Mouse (Mus musculus) embryonic facial prominence, embryonic 12.5 days (tissue): ENCODE measurements around the gene Ppp1r1c. TPM values are rescaled to one million over a fixed set of nuclear protein-coding genes. Genes with fewer than 3 reads are reported as not detected.

Experiments used
- ATAC-seq: fragments of 200-750 bp; cut with Nextera tagmentation; 2 replicates; pipeline ENCODE4 v1.8.0; 2017; ENCODE audit not compliant: insufficient number of reproducible peaks, insufficient read depth, low FRiP score, low TSS enrichment
- H3K27ac ChIP-seq: fragments of 300-500 bp; sonication (generic); 2 replicates; pipeline ENCODE4 v1.5.1; 2016; ENCODE audit warnings: mild to moderate bottlenecking
- H3K27me3 ChIP-seq: fragments of 300-500 bp; sonication (generic); 2 replicates; pipeline ENCODE4 v1.6.1; 2016; ENCODE audit warnings: mild to moderate bottlenecking, moderate library complexity
- H3K36me3 ChIP-seq: fragments of 300-500 bp; sonication (generic); 2 replicates; pipeline ENCODE4 v1.6.1; 2016; ENCODE audit warnings: mild to moderate bottlenecking
- H3K4me1 ChIP-seq: fragments of 300-500 bp; sonication (generic); 2 replicates; pipeline ENCODE4 v1.6.1; 2016
- H3K4me2 ChIP-seq: fragments of 300-500 bp; sonication (generic); replicated peaks from 2 replicates; pipeline ENCODE4 v1.6.1; 2016; ENCODE audit warnings: mild to moderate bottlenecking, moderate library complexity
- H3K4me3 ChIP-seq: fragments of 300-500 bp; sonication (generic); 2 replicates; pipeline ENCODE4 v1.5.1; 2016; ENCODE audit warnings: mild to moderate bottlenecking
- H3K9ac ChIP-seq: fragments of 300-500 bp; sonication (generic); 2 replicates; pipeline ENCODE4 v1.6.1; 2016; ENCODE audit warnings: mild to moderate bottlenecking, moderate library complexity
- H3K9me3 ChIP-seq: fragments of 300-500 bp; sonication (generic); 2 replicates; pipeline ENCODE4 v1.6.1; 2016; ENCODE audit warnings: mild to moderate bottlenecking, moderate library complexity
- WGBS: fragments of 180-500 bp; shearing (Covaris S2); methylation state at CpG from one replicate; pipeline ENCODE4 v1.1.7; 2016; 5-methylcytosine and 5-hydroxymethylcytosine counted together
- polyA plus RNA-seq: library from polyadenylated mRNA; unstranded; fragments of >200 nt; fragmentation: Nextera tagmentation; extraction: Ambion mirVana; gene quantifications from 2 replicates; pipeline ENCODE4 v1.2.1, GENCODE M21; 2016

The Ppp1r1c gene
- polyA plus RNA-seq, 1 experiment from 2014 or later = 16.2 TPM

DNA sequence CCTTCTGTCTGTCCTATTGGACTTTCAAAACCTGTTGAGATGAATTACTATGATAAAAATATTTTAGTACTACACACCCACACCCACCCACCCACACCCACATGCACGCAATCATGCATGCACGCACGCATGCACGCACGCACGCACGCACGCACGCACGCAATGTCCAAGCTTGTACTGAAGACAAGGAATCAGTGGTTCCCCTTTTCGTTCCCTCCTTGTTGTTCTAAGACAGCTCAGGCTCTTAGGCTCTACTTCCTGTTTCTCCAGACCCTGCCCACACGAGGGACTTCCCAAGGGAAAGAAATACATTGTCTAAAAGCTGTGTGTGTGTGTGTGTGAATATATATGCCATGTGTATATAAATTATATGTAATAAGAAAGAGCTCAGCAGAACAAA, 11.6 kb upstream of the Ppp1r1c start:
- 85% methylated on average over 12 of the region's 12 CpGs for WGBS
- no peak overlapping the region for H3K9ac ChIP-seq
- no peaks in the 10 kb centered on the region for H3K9me3 ChIP-seq
- no peaks in the 10 kb centered on the region for H3K36me3 ChIP-seq
- H3K4me2 ChIP-seq = no peak overlapping the region
- no peak overlapping the region for H3K27ac ChIP-seq
- no peaks in the 10 kb centered on the region for H3K4me1 ChIP-seq
- no peak for ATAC-seq
- no peaks in the 10 kb centered on the region for H3K27me3 ChIP-seq
- H3K4me3 ChIP-seq = no peak overlapping the region

DNA sequence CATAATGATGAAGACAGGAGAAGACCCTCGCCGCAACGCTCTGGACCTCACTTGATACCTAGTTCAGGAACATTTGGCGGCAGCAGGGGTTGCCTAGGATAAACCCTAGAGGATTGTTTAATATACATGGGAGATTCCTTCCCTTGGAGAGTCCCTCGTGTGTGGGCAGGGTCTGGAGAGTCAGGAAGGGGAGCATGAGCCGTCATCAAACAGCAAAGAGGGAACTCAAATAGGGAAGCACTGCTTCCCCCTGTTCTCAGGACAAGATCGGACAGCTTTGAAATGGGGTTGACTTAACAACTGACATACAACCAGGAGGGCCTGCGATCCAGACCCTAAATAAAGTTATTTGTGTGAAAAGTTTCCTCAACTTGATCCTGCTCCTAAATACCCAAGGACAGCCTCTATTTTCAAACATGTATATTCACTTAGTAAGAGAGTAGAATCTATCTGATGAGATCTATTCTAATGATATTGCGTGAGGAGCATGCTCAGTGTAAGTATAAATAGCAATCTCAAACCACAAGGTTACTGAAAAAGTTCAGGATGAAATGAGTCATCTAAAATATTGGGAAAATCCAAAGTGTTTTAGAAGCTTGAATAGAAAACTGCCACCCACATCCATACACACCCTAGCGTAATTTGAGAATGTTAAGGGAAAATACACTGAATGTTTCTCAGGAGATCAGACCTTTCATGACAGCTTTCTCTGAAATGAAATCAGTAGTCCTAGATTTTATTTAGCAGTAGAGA, 10.9 kb upstream of the Ppp1r1c start:
- WGBS = 79% methylated on average over 10 of the region's 10 CpGs
- Histone ChIP-seq H3K4me1 (no peaks in the 10 kb centered on the region), H3K36me3 (no peaks in the 10 kb centered on the region), H3K9me3 (no peaks in the 10 kb centered on the region), H3K4me3 (no peak overlapping the region), H3K9ac (no peak overlapping the region), H3K27me3 (no peaks in the 10 kb centered on the region), H3K27ac (no peak overlapping the region), H3K4me2 (no peak overlapping the region)
- ATAC-seq = no peak

DNA sequence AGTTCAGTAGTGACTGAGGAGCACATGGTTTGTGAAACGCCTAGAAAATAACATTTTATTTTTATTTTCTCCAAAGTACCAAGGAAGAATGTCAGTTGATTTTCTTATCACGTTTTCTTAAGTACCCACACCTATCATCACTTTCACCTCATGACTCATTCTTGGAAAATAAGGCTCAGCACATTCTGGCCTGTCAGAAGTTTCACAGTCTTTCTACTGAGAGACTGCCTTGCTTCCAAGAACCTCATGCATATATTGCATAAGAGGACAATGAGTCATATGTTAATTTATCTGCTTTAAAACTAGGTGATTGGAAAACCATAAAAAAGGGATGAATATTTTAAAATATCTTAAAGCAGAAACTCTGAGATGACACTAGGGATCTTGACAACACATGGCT, 9.4 kb upstream of the Ppp1r1c start:
- H3K9ac ChIP-seq = no peak overlapping the region
- no peaks in the 10 kb centered on the region for H3K36me3 ChIP-seq
- H3K27me3 ChIP-seq = no peaks in the 10 kb centered on the region
- no peaks in the 10 kb centered on the region for H3K4me1 ChIP-seq
- 77% methylated on average over 2 of the region's 2 CpGs for WGBS
- H3K9me3 ChIP-seq = no peaks in the 10 kb centered on the region
- H3K4me2 ChIP-seq = no peak overlapping the region
- no peak overlapping the region for H3K4me3 ChIP-seq
- H3K27ac ChIP-seq = no peak overlapping the region
- no peak for ATAC-seq

DNA sequence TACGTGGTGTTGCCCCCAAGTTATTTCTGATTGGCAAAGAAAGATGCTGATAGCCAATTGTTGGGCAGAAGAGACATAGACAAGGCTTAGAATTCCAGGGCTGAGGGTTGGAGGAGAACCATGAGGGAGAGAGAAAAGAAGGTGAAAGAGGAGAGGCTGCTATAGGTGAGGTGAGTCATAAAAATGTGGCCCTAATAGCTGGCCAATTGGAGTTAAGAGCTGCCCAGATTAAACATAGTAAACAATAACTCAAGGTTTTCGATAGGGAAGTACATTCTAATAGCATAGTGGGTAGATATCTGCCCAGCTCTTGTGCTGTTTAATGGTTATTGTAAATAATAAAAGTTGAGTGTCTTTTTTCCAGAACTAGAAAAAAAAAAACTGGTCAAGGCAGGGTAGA, 2.8 kb upstream of the Ppp1r1c start:
- Histone ChIP-seq H3K9me3 (no peaks in the 10 kb centered on the region), H3K4me1 (no peaks in the 10 kb centered on the region), H3K36me3 (no peaks in the 10 kb centered on the region), H3K27ac (no peak overlapping the region), H3K4me3 (no peak overlapping the region), H3K9ac (no peak overlapping the region), H3K4me2 (no peak overlapping the region), H3K27me3 (no peaks in the 10 kb centered on the region)
- WGBS = 80% methylated on average over 2 of the region's 2 CpGs
- no peak for ATAC-seq

DNA sequence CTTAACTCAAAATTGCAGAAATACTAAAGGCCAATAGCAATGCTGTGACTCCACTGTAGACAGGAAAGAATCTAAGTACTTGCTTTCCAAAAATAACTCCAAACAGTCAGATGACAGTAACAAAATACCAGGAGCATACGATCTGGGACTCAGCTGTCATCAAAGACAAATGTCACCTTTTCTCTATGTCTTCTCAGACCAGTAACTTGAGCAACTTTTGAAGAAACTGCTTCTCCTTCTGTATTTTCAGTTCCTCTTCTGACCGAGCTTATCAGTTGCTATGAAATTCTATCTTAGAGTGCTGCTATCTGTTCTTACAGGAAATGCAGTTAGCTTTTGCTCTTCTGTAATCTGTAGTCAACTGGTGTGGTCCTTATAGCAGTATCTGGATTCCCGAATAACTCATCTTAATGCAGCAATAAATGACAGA, 6.1 kb downstream of the Ppp1r1c start:
- peaks cover 3% of the 10 kb centered on the region; the same call in 1 of the 2 replicates for H3K4me1 ChIP-seq
- H3K4me3 ChIP-seq = no peak overlapping the region
- H3K36me3 ChIP-seq = no peaks in the 10 kb centered on the region
- H3K9ac ChIP-seq = no peak overlapping the region
- WGBS = 61% methylated on average over 3 of the region's 3 CpGs
- ATAC-seq = no peak
- H3K4me2 ChIP-seq = no peak overlapping the region
- no peaks in the 10 kb centered on the region for H3K9me3 ChIP-seq
- no peaks in the 10 kb centered on the region for H3K27me3 ChIP-seq
- H3K27ac ChIP-seq = no peak overlapping the region

DNA sequence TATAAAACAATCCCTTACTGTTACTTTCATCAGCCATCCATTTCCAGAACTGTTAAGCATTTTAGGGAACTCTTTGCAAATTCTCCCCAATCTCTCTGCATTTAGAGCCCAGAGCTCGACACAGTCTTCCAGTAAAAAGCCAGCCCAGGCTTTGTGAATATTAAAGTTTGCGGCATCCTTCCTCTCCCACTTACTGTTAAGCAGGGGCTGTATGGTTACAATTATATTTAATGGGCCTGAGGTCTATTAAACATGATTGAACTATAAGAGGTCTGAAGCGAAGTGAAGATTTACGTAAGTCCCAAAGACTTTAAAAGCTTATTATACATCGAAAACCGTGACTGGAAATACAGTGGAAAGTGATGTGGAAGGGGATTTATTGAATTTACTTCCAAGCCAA, 7.2 kb downstream of the Ppp1r1c start:
- Histone ChIP-seq H3K27ac (no peak overlapping the region), H3K9ac (no peak overlapping the region), H3K4me1 (peaks cover 3% of the 10 kb centered on the region; the same call in 1 of the 2 replicates), H3K4me2 (no peak overlapping the region), H3K4me3 (no peak overlapping the region), H3K36me3 (no peaks in the 10 kb centered on the region), H3K9me3 (no peaks in the 10 kb centered on the region), H3K27me3 (no peaks in the 10 kb centered on the region)
- WGBS = 54% methylated on average over 6 of the region's 6 CpGs
- no peak for ATAC-seq

DNA sequence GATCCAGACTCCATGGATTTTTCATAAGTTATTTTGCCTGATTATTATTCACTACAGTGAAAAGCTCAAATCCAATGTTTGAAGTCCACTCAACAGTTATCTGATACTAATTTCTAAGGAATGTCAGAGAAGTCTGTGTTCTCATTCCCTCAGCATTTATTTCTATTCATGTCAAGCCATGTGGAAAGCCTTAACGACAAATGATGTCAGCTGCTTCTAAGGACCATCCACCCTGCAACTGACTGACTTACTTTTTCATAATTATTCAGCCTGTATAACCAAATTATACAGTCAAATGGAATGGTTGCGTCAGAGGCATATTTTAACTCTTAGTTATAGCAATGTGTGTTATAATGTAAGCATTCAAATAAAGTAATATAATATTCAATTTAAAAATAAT, 8.3 kb downstream of the Ppp1r1c start:
- Histone ChIP-seq H3K36me3 (no peaks in the 10 kb centered on the region), H3K9me3 (no peaks in the 10 kb centered on the region), H3K4me3 (no peak overlapping the region), H3K27ac (no peak overlapping the region), H3K4me2 (no peak overlapping the region), H3K27me3 (no peaks in the 10 kb centered on the region), H3K4me1 (peaks cover 3% of the 10 kb centered on the region; the same call in 1 of the 2 replicates), H3K9ac (no peak overlapping the region)
- ATAC-seq = no peak
- 39% methylated on average over 2 of the region's 2 CpGs for WGBS

DNA sequence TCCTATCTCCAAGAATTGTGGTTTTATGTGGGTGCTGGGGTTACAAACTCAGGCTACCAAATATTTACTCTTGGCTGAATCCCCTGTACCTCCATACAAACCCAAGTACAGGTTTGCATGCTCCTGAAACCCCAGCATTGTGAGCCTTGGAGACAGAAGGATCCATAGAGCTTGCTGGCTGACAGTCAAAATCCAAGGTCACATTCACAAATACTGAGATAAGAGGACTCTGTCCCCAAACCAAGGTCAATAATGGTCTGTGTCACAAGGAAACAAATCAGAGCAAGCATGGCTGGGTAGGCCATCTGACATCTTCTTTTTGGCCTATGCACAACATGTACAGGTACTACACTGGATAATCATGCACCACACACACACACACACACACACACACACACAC, 10.3 kb downstream of the Ppp1r1c start:
- peaks cover 3% of the 10 kb centered on the region; the same call in 1 of the 2 replicates for H3K4me1 ChIP-seq
- H3K27ac ChIP-seq = no peak overlapping the region
- H3K27me3 ChIP-seq = no peaks in the 10 kb centered on the region
- no peaks in the 10 kb centered on the region for H3K9me3 ChIP-seq
- H3K36me3 ChIP-seq = no peaks in the 10 kb centered on the region
- no peak overlapping the region for H3K4me2 ChIP-seq
- no peak overlapping the region for H3K4me3 ChIP-seq
- H3K9ac ChIP-seq = no peak overlapping the region
- ATAC-seq = no peak

DNA sequence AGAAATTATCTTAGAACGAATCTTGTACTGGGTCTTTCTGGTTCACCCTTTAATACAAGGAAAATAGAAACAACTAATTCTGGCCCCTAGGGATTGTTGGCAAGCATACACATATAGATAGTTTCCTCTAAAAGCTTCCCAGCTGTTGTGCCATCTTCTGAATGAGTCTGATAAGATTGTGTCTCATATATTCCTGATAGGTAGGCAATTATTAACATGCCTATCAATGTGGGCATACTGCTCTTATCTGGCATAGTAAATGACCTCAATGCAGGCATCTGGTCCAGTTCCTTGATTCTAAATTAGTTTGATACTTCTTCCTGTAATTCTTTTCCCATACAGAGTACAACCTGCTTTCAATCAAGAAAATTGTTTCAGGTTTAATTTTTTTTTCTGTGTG, 14.8 kb downstream of the Ppp1r1c start:
- no peak overlapping the region for H3K4me3 ChIP-seq
- no peak for ATAC-seq
- H3K27me3 ChIP-seq = no peaks in the 10 kb centered on the region
- H3K36me3 ChIP-seq = no peaks in the 10 kb centered on the region
- 56% methylated on average over 1 of the region's 1 CpGs for WGBS
- H3K4me1 ChIP-seq = no peaks in the 10 kb centered on the region
- H3K9ac ChIP-seq = no peak overlapping the region
- H3K27ac ChIP-seq = no peak overlapping the region
- no peaks in the 10 kb centered on the region for H3K9me3 ChIP-seq
- H3K4me2 ChIP-seq = no peak overlapping the region

DNA sequence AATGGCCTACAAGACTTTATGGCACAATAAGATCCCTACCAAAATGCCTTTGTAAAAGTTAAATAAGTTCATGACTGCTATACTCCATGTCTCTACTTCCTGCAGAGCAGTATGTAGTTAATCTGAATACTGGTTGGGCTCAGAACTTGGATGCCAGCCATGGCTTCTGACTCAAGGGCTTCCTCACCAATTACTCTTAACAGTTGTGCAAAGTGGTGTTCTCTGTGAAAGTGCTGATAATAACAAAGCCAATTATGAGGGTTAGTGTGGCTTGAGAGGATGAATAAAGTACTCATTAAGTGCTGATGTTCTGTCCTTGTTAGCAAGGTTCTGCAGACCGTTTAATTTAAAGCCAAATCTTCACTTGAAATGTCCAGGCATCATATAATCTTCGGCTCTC, 31.4 kb downstream of the Ppp1r1c start:
- Histone ChIP-seq H3K4me2 (no peak overlapping the region), H3K36me3 (no peaks in the 10 kb centered on the region), H3K4me3 (no peak overlapping the region), H3K27ac (no peak overlapping the region), H3K9me3 (peaks cover 5% of the 10 kb centered on the region; the same call in 1 of the 2 replicates), H3K27me3 (no peaks in the 10 kb centered on the region), H3K9ac (no peak overlapping the region), H3K4me1 (no peaks in the 10 kb centered on the region)
- WGBS = 89% methylated on average over 2 of the region's 2 CpGs
- ATAC-seq = no peak

DNA sequence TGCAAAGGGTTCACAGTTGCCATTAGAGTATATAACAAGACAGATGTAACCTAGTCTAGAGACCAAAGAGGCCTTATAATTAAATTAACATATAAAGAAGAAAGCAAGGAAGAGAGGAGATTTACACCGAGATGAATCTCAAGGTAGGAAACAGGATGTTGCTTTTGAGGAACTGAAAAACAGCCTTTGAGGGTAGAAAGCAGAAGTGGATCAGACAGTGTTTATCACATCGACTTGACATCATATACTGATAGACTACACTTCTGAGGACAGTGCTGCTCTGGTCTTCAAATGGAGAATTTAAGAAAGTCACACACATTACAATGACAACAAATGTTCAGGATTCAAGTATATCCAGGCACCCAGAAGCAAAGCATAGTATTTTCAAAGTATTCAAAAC, 34.4 kb downstream of the Ppp1r1c start:
- Histone ChIP-seq H3K27ac (no peak overlapping the region), H3K9ac (no peak overlapping the region), H3K4me2 (no peak overlapping the region), H3K36me3 (no peaks in the 10 kb centered on the region), H3K4me3 (no peak overlapping the region), H3K4me1 (no peaks in the 10 kb centered on the region), H3K27me3 (no peaks in the 10 kb centered on the region), H3K9me3 (peaks cover 5% of the 10 kb centered on the region; the same call in 1 of the 2 replicates)
- 85% methylated on average over 2 of the region's 2 CpGs for WGBS
- ATAC-seq = no peak

DNA sequence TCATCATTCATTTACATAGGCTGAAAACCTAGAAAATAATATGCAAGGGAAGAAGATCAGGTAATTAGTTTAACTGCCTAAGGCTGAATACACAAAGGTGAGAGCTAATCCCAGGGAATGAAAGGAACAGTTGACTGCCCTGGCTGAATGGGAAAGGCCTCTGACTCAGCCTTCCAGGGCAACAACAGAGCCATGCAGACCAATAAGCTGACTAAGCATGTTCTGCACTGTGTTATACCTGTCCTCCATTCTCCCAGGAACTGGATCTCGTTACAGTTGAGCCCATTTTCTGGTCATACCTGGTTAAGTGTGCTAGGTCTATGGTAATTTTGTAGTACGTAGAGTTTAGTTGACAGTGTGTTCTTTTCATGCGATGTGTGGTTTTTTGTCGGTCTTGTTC, 36.6 kb downstream of the Ppp1r1c start:
- Histone ChIP-seq H3K27ac (no peak overlapping the region), H3K4me3 (no peak overlapping the region), H3K4me2 (no peak overlapping the region), H3K27me3 (no peaks in the 10 kb centered on the region), H3K9ac (no peak overlapping the region), H3K9me3 (no peaks in the 10 kb centered on the region), H3K36me3 (no peaks in the 10 kb centered on the region), H3K4me1 (no peaks in the 10 kb centered on the region)
- WGBS = 89% methylated on average over 4 of the region's 4 CpGs
- no peak for ATAC-seq
